Mouse (Mus musculus): ENCODE results near the gene Ctnna2.

The Ctnna2 gene

DNA sequence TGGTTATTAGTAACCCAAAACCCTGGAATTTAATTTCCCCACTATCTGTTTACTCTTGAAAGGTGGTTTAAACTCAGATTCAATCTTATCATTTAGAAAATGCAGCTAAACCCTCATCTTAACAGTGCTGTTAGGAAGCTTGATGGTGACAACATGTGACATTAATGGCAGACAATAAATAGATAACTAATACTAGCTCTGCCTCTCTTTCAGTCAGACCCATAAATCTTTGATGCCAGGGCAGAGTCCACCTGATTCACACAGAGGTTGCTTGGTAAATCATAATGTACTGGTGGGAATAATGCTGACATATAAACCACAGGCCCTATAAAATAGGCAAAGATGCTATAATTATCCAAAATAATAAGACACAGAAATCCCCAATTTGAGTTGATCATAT, 398.6 kb downstream of the Ctnna2 start:
- DNase-seq: no peak

DNA sequence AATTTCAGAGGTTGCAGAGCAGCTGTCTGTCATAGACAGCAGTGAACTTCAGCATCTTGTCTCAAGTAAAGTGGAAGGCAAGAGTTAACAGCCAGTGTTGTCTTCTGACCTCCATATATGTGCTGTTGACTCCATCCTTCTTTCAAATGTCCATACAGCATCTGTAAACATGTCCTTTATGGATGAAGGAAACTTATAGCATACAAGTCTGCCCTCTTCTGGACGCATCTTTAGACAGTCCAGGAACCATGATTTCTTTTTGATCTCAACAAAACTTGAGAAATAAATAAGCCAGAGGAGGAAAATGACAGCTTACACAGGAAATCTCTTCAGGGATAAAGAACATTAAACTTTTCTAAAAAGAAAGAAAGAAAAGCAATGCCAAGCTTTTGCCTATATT, 400.9 kb downstream of the Ctnna2 start:
- DNase-seq: no peak

DNA sequence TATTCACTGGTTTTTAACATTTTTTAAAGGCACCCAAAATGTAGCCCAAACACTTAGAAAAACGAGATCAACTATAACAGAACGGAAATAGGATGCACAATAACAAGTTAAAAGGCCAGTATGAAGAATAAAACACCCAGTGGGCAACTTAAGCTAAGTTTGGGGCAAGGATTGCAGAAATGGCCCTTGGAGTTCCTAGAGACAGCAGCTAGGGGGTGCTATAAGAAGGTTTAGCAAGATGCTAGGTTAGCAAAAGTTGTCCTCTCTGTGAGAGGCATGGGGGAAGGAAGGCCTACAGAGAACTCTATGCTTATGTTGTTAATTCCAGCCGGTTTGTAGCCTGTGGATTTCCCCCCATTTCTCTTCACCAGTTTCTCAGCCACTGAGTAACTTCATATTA, 401.9 kb downstream of the Ctnna2 start:
- no peak for DNase-seq

DNA sequence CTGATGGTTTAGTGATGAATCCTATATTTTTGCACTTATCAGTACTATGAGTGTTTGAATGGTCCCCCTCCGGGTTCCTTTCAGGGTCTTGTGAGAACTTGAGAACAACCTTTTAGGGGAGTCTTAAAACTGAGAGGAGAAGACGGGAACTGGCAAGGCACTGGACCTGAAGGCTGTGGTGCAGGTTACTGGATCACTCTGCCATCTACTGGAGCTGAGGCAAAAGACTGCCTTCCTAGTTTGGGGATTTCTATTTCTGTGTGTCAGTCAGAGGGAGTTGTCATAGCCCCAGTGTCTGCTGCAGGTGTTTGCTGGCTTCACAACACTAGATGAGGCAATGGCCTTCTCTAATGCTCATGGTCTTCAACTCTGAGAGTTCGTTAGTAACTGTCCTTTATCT, 406.9 kb downstream of the Ctnna2 start:
- peak in 1 of 2 experiments; percentile 14 for DNase-seq

DNA sequence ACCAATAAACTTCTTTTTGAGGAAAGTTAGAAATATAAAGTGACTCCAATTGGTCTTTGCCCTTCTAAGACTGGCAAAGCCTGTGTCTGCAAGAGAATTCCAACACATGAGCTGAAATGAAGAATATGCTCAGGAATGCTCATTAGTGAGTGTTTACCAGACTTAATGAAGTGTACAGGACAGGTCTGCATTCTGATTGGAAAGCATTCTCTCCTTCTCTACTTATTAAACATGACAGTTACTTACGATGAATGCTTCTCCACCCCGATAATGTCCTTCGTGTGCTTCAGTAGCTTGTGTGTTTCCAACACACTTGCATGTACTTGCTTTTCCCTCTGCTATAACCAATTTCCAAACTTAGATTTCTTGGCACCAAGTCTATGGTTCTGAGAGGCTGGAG, 409.6 kb downstream of the Ctnna2 start:
- DNase-seq: no peak

DNA sequence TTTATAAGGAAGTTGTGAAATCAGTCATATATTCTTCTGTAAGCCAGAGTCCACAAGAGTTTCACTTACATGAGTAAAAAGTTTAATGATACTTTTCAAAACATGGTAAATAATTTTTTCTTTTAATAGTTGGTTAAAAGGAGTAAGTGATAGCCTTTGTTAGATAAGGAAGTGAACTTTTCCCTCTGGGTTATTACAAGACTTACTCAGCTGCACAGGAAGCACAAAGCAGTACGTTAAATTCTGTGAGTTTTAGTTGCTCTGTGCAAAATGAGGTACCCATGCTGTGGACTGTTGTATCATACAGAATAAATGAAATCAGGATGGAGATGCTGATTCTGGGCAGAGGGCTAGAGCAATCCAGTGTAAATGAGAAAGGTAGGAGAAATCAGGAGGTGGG, 423.3 kb downstream of the Ctnna2 start:
- DNase-seq: no peak

DNA sequence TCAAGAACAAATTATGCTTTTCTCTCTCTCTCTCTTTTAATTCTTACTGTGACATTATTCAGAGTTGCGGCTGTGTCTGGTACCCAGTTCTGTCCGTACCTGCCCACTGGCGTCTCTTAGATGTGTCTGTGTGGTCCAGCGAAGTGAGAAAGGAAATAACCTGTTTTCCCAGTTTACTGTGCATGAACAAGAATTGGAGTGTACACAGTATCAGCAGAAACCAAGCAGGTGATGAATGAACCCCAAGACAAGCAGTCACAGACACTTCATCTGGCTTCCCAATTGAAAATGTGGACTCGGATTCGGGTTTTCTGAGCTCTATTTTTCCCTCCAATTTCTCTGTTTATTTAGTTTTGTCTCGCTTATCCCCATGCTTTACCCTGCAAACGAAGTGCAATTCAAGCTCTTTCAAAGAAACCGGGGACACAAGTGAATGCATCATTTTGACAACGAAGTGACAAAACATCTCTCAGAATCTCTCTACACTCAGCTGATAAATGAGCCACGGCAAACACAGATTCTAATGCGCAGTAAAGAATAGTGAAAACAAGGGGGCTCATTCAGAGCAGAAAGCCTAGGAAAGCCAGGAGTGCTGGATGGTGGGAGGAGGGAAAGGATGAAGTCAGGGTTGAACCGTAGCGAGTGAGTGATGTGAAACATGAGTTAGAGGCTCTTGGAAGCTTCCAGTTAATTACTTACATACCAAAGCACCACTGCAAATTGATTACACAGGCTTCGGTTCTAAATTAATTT, 442.3 kb downstream of the Ctnna2 start:
- no peak for DNase-seq

DNA sequence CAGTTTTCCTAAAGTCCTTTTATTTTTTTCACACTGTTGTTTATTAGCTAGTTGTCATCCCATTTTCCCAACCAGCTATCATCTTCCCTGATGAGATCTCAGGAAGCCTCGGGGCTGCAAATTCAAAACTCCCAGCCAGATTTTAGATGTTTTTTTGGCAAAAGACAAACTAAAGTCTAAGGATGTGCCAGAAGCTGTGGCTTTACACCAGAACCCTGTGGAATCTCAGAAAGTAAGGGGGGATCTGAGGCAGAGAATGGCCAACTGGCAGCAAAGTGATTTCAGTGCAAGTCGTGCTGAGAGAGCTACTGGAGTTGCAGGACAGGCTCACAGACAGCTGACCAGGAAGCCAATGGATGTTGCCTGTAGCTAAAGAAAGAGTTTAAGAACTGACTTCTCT, 451.9 kb downstream of the Ctnna2 start:
- DNase-seq: no peak

DNA sequence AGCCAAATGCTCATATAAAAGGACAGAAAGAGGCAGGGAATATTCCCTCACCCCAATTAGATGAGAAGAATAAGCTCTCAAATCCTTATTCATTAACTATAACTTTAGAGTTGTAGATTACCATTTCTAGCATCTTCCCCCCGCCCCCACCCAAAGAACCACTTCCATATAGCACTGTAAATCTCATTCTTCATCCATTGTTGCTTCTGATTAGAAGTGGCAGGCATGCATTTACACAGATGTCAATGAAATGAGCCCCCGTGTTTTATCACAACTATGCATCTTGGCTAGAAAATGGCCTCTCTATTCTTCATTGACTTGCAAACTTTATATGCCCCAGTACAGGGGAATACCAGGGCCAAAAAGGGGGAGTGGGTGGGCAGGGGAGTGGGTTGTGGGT, 457.7 kb downstream of the Ctnna2 start:
- DNase-seq: no peak

DNA sequence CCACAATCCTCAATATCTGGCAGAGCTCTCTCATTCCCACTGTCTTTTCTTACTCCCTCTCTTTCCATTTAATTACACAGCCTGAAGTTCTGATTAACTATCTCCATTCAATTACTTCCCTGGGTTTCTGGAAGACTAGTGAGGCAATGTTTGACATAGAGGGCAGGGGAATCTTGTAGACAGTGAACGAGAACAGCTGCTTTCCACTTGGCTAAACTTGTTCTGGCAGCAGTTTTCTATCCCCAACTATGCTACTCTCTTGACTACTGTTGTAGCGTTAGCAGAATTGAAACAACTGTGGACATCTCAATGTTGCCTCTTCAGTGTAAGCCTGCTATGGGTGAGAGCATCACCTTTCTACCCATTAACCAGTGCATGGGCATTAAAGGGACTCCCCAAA, 463.0 kb downstream of the Ctnna2 start:
- no peak for DNase-seq

DNA sequence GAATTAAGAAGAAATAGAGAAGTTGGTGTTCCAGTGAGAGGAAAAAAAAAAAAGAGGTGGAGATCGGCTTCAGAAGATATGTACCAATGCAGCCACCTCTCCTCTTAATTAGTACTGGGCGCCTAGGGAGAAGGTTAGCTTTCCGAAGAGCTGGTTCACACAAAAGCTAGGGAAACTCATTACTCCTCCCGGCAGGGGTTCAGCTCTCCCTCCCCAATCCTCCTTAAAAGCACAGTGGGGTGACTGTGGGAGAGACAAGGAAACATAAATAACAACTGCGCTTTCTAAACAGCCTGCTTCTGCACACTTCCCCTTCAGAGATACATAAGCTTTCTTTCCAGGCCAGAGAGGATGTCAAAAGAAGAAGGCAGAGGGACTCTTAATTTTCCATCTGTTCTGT, 467.7 kb downstream of the Ctnna2 start:
- peak in 1 of 2 experiments; percentile 21 for DNase-seq

DNA sequence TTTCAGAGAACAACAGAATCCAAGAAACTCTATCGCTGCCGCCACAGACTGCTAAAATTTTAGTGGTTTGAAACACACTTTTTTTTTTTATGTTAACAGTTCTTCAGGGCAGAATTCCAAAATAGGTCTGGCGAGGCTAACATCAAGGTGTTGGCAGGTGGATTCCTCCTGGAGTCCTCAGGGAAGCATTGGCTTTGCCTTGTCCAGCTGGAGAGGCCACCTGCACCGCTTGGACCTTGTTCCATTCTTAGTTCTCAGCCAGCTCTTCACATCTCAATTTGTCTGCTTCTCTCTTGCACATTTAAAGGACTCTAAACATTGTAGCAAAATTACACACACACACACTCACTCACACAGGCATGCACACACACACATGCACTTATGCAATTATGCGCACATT, 487.8 kb downstream of the Ctnna2 start:
- DNase-seq: no peak

DNA sequence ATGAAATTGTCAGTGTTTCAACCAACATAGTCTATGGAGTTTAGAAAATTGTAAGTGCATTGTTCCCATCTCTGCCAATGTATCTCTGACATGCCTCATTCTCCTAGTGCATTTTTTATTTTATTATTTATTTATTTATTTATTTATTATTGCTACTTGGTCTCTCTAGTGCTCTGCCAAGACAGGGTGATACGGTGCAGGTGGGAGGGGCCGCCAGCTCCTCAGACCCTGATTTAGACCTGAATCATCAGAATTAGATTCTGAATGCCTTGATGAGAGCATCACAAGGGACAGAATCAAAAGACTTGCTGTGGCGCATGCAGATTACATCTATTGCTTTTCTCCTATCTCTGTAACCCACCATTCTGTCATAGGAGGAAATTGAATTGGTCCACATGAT, 492.8 kb downstream of the Ctnna2 start:
- no peak for DNase-seq

DNA sequence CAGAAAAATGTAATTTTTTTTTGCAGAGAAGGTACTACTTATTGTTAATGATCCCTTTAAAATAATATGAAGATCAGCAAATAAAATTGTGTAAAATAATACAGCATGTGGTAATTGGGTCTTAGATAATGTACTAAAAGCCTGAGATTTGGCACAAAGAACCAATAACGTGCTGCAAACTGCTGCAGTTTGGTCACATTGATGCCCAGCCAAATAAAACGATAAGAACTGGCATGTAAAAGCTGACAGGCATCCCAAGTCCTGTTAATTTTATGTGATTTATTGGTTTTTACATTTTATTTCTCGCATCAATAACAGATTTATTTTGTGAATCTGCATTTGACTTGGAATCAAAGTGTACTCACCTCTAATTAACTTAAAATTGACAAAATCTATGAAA, 497.4 kb downstream of the Ctnna2 start:
- DNase-seq: no peak

DNA sequence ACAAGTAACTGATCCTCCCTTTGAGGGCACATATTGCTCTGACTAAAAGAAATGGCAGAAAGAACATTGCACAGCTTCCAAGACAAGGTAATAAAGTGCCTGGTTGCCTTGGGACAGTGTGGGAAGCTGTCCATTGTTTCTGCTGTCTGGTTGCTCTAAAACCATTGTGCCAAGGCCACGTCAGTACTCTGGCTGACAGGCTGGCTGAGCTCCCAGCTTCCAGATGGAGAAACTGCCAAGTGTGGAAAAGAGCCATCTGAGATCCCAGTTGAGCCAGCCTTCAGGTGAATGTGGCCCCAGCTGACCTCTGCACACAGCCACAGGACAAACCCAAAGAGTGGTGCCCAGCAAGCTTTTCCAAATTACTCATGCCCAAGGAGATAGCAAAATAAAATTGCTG, 504.1 kb downstream of the Ctnna2 start:
- peak; percentile 23 to 59 for DNase-seq

DNA sequence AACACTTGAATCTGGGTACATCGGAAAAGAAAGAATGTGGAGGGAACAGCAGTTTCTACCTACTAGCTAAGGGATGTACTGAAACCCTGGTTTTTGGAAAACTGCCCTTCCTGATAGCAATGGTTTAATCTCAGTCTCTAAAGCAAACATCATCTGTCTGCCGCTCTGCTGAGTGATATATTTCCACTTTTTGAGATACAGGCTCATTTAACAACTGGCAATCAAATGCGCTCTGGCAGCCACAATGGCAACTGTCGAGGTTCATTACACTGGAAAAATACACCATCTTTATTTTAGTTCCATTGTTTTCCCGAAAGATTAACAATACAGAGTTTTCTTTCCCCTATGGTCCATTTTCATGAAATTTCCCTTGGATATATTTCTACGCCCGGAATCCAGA, 506.2 kb downstream of the Ctnna2 start:
- no peak for DNase-seq

DNA sequence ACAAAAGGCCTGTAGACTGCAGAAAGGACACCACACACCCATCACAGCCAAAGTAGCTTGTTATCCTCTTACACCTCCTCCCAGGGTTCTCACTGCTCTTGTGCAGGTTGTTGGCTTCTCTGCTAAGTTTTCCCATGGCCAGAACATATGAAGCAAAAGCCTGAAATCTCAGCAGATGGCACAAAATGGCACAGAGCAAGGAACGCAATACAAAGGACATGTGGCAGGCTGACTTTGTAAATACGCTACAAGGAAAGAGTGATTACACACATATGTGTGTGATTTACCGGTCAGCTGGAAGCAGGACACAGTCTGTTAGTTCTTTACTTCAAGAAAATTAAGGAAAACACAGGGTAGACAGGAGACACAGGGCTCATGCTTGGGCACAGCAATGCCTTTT, 511.4 kb downstream of the Ctnna2 start:
- no peak for DNase-seq

DNA sequence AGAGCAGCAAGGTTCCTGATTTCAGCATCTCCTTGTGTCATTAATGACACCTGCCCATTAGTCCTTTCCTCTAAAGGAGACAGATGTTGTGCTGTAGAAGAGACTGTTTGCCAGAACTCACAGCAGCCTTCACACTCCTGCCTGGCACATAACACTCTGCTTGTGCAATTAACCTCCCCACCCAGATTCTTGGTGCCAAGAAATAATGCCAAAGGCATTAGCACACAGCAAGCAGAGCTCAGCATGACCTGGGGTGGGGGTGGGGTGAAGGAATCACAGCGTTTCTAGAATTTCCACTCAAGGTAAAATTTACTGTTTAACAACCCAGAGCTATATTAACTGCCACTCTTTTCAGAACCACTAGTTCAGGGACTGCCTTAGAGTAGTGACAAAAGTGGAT, 516.8 kb downstream of the Ctnna2 start:
- DNase-seq: peak in 1 of 2 experiments; percentile 40

DNA sequence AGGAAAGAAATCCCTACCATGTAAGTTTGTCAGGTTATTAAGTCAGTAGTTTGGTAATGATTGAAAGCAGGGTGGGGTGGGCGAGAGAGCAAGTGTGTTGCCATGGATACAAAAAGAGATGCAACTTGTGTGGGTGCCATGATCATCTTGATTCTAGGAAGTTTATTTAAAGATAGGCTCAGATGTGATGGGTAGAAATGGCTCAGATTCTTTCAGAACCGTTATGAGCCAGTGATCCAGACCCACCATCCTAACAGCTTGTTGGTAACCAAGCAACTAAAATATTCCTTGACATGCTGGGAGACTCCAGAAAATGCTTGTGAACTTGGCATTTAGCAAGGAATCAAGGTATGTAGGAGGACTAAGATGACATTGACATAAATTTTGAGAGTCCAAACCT, 521.6 kb downstream of the Ctnna2 start:
- no peak for DNase-seq

DNA sequence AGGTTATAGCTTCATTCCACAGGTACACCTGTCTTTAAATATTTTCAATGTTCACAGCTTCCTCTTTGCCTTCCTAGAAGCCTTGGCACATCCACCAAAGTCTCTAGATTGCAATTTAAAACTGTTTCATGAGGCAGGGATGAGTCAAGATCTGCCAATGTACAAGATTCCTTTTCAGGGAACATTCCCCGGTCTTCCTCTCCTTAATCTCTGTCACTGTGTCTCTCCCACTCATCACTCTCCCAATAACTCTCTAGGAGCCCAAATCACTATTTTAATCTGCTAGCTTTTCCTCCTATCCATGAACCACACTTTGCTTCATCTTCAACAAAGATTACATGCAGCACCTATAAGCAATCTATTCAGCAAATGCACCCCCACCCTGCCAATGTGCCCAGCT, 532.6 kb downstream of the Ctnna2 start:
- DNase-seq: no peak

DNA sequence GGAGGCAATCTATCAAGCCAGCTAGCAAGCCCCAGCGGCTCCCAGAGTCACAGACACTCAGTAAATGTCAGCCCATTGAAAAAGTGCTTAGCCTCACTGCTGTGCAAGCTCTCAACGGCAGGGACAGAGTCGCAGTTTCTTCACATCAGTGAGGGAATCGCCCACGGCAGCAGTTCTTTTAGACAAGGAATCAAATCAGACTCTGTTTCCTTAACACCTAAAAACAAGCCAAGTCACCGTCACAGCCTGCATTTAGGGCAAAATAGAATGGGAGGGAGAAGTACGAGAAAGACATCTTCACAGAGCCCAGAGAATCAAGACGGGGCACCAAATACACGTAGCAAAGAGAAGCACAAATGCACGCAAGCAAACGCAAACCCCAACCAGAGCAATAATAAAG, 535.6 kb downstream of the Ctnna2 start:
- no peak for DNase-seq

DNA sequence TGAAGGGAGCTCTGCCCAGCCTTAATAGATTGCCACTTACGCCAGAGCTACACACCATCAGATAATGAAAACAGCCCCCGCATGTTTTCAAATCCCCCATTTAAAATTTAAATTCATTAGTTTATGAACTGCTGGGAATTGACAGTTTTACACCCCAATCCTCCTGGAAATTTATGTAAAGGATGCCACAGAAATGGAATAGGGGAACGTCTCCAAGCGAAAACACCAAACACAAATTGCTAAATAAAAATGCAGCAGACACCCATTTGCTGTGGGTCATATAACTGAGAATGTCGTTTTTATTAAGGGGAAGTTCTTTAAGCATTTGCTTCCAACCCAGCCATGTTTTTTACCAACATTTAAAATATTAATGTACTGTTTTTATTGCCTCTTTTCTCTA, 538.4 kb downstream of the Ctnna2 start:
- no peak for DNase-seq

DNA sequence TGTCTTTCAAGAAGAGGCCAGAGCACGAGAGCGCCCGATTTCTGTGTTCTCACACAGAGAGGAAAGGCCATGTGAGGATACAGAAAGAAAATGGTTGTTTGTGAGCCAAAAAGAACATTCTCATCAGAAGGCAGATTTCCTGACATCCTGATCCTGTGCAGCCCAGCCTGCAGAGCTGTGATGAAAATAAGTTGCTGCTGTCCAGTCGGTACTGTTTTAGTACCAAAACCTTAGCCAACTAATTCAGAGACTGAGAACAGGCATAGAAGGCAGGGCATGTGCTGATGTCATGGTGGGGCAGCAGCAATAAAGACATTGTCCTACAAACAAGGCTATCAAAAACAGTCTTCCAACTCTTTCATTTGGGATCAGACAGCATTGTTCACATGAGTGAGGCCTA, 549.1 kb downstream of the Ctnna2 start:
- DNase-seq: peak; percentile 1 to 33

DNA sequence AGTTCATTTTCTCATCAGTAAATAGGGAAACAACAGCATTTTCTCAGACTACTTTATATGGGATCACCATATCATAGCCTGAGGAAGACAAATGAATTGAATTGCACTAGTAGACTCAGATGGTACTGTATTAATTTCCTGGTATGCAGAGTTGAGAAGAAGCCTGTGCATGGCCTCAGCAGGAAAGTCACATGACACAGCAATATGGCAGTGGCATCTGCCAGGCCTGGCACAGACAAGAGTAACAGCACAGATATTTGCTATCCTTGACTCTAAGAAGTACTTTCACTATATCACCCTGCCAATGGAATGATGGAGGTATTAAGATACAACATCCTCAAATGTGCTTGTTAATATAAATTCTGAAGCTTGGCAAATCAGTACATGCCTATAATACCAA, 553.8 kb downstream of the Ctnna2 start:
- DNase-seq: no peak

DNA sequence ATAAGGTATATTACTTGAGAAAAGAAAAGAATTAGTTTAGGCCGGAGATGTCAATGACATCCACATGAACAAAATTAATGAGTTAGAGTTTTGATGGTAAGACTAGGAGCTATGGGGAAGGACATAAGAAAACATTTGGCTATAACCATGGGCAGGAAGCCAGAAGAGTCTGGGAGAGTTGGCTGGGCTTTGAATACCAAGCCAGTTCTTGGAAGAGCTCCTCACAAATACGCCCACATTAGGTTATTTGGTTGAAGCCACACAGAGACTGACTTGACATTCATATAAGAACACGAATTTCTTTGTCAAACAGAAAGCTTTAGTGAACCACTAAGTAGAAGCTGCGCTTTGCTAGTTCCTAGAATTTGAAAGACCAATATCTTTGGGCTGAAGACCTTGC, 554.7 kb downstream of the Ctnna2 start:
- no peak for DNase-seq

All from kidney, postnatal 25 days (tissue).